8 mouse cellular contexts compared by ENCODE assay signal in the genomic region with DNA sequence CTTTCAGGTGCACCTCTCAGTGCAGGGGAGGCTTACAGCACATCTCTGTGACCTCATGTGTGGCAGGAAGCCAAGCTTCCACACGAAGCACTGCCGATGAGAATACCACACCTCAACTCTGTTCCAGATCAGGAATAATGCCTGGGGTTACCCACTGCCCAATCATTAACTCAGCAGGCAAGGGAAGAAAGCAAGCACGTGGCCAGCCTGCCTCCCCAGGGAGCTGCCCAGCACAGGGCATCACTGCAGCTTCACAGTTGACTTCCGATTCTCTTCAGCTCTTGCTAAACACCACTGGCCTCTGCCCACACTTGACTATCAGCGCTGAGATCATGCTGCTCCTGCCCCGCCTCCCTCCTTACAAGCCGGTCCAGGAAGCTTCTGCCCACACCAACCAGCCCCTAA. TPM values are rescaled to one million over a fixed set of nuclear protein-coding genes. Genes with fewer than 3 reads are reported as not detected.
A peak's percentile ranks its signal among the peaks of the same experiment; 100 is the strongest.
DNase-seq lines count a peak whose midpoint lies in the region; ATAC-seq and TF ChIP-seq lines count a peak whose summit lies in the region.

No protein-coding gene starts in this region.

- ATAC-seq in granulocyte monocyte progenitor cell, adult 5-6 weeks (replicated peaks; ENCODE audit: poor library complexity, severe bottlenecking), result peak; percentile 99
- ATAC-seq in intestine, embryonic 15.5 days, result peak; percentile 84
- peak; percentile 94 for ATAC-seq in liver, postnatal 0 days
- ATAC-seq in neural tube, embryonic 15.5 days (ENCODE audit: low FRiP score), result peak; percentile 33; the same call in 1 of the 2 replicates

- H3K27me3 ChIP-seq in intestine, embryonic 15.5 days (replicated peaks), result no peaks in the 10 kb centered on the region
- no peaks in the 10 kb centered on the region for H3K27me3 ChIP-seq in liver, postnatal 0 days (ENCODE audit: insufficient read depth, low read length)
- no peaks in the 10 kb centered on the region for H3K27me3 ChIP-seq in neural tube, embryonic 15.5 days (replicated peaks)

- no peaks in the 10 kb centered on the region for H3K9me3 ChIP-seq in intestine, embryonic 15.5 days
- H3K9me3 ChIP-seq in liver, postnatal 0 days (ENCODE audit: low read length), result no peaks in the 10 kb centered on the region
- no peaks in the 10 kb centered on the region for H3K9me3 ChIP-seq in neural tube, embryonic 15.5 days (replicated peaks)

- peak; percentile 39 for DNase-seq in urinary bladder, postnatal 25 days (ENCODE audit: low spot score)
- DNase-seq in urinary bladder, adult 2 months (ENCODE audit: low spot score), result no peak
- DNase-seq in brain, embryonic 14.5 days (ENCODE audit: low read depth), result peak; percentile 18
- peak; percentile 71 for DNase-seq in liver, postnatal 0 days
- DNase-seq in thymus, postnatal 14 days, result no peak

- 12% methylated on average over 7 of the region's 7 CpGs for WGBS in intestine, embryonic 15.5 days
- WGBS in liver, postnatal 0 days (ENCODE audit: insufficient replicate concordance), result 8% methylated on average over 7 of the region's 7 CpGs
- 23% methylated on average over 7 of the region's 7 CpGs for WGBS in neural tube, embryonic 15.5 days

- no peak for TF ChIP-seq EP300 in liver, postnatal 0 days (IDR thresholded peaks at IDR 0.05; ENCODE audit: low read depth)

- peak overlapping the region; percentile 28 for H3K4me2 ChIP-seq in intestine, embryonic 15.5 days (replicated peaks)
- peak overlapping the region; percentile 46 for H3K4me2 ChIP-seq in liver, postnatal 0 days (ENCODE audit: low read depth, low read length)
- no peak overlapping the region for H3K4me2 ChIP-seq in neural tube, embryonic 15.5 days

- peaks cover 15% of the 10 kb centered on the region for H3K4me1 ChIP-seq in intestine, embryonic 15.5 days (replicated peaks)
- peaks cover 24% of the 10 kb centered on the region for H3K4me1 ChIP-seq in liver, postnatal 0 days (ENCODE audit: insufficient read depth)
- H3K4me1 ChIP-seq in neural tube, embryonic 15.5 days, result peaks cover 38% of the 10 kb centered on the region

- no peaks in the 10 kb centered on the region for H3K36me3 ChIP-seq in intestine, embryonic 15.5 days
- no peaks in the 10 kb centered on the region for H3K36me3 ChIP-seq in liver, postnatal 0 days (replicated peaks; ENCODE audit: insufficient read depth, low read length)
- no peaks in the 10 kb centered on the region for H3K36me3 ChIP-seq in neural tube, embryonic 15.5 days

- TF ChIP-seq POLR2A in brain, embryonic 14.5 days (IDR thresholded peaks at IDR 0.05; ENCODE audit: borderline replicate concordance, extremely low read depth, insufficient read depth, insufficient read length, poor library complexity, severe bottlenecking), result no peak

- H3K4me3 ChIP-seq in intestine, embryonic 15.5 days (replicated peaks), result no peak overlapping the region
- H3K4me3 ChIP-seq in liver, postnatal 0 days (ENCODE audit: low read depth, low read length), result no peak overlapping the region
- H3K4me3 ChIP-seq in neural tube, embryonic 15.5 days (replicated peaks), result no peak overlapping the region

- H3K9ac ChIP-seq in intestine, embryonic 15.5 days, result no peak overlapping the region
- no peak overlapping the region for H3K9ac ChIP-seq in liver, postnatal 0 days (replicated peaks)
- no peak overlapping the region for H3K9ac ChIP-seq in neural tube, embryonic 15.5 days (replicated peaks)

- TF ChIP-seq CTCF in brain, embryonic 14.5 days (IDR thresholded peaks at IDR 0.05; ENCODE audit: borderline replicate concordance, extremely low read depth, insufficient read depth, insufficient read length), result no peak
- TF ChIP-seq CTCF in liver, postnatal 0 days (IDR thresholded peaks at IDR 0.05; ENCODE audit: low read depth), result no peak

- H3K27ac ChIP-seq in intestine, embryonic 15.5 days, result no peak overlapping the region
- peak overlapping the region; percentile 62 for H3K27ac ChIP-seq in liver, postnatal 0 days (ENCODE audit: low read depth)
- H3K27ac ChIP-seq in neural tube, embryonic 15.5 days (replicated peaks), result 0 out of 2 replicates have a peak overlapping the region, but pooled peaks have one; percentile 4

RNA-seq across cellular contexts. Expression of a gene that starts 7.6 kb away (rescaled TPM):
- polyA plus RNA-seq in urinary bladder, adult 2 months (2012; rRNA removed), result 23.2 and 36.2 TPM in 2 replicates
- polyA plus RNA-seq in brain, embryonic 14.5 days (2012; rRNA removed), result 43.3 and 77.1 TPM in 2 replicates
- 58.1 and 60.9 TPM in 2 replicates for total RNA-seq in granulocyte monocyte progenitor cell, adult 5-6 weeks (2014; fragmentation: Nextera tagmentation)
- total RNA-seq in granulocyte monocyte progenitor cell, adult 5-6 weeks (2017), result 35.6 and 40.9 TPM in 2 replicates
- 21.6 and 26.4 TPM in 2 replicates for polyA plus RNA-seq in intestine, embryonic 15.5 days (2015; fragmentation: Nextera tagmentation; extraction: Ambion mirVana)
- polyA plus RNA-seq in liver, postnatal 0 days (2015; fragmentation: Nextera tagmentation; extraction: Ambion mirVana), result 7.3 and 8.3 TPM in 2 replicates
- 26.6 and 27.5 TPM in 2 replicates for polyA plus RNA-seq in neural tube, embryonic 15.5 days (2015; fragmentation: Nextera tagmentation; extraction: Ambion mirVana)

Comparison
In these comparisons a context has a peak if more than half of its experiments do, and no peak if none do; other contexts are left out.
1. DNase-seq: peak in urinary bladder, postnatal 25 days (single experiment), brain, embryonic 14.5 days (single experiment) and liver, postnatal 0 days (single experiment); none in urinary bladder, adult 2 months (single experiment) and thymus, postnatal 14 days (single experiment).
2. ATAC-seq: peak in every context shown above with its lines; median percentile 99 in granulocyte monocyte progenitor cell, adult 5-6 weeks; 94 in liver, postnatal 0 days; 84 in intestine, embryonic 15.5 days; 33 in neural tube, embryonic 15.5 days.